Mouse (Mus musculus): ENCODE results near the gene Cep55. TPM values are rescaled to one million over a fixed set of nuclear protein-coding genes. Genes with fewer than 3 reads are reported as not detected.

Cep55 gene
- polyA plus RNA-seq, 1 experiment from 2014 or later = 4.7 TPM

GRCm38 (mm10) chr19:38027389-38027788 lies 27.4 kb upstream of the Cep55 start:
- H3K9me3 ChIP-seq (replicated peaks; ENCODE audit: control insufficient read depth, low read length) = no peaks in the 10 kb centered on the region
- no peak overlapping the region for H3K9ac ChIP-seq (ENCODE audit: low read depth, low read length)
- H3K27ac ChIP-seq (ENCODE audit: low read length) = peak overlapping the region; percentile 67
- 61% methylated on average over 6 of the region's 6 CpGs for WGBS (ENCODE audit: insufficient replicate concordance)
- no peak overlapping the region for H3K4me2 ChIP-seq (ENCODE audit: low read depth, low read length)
- peaks cover 2% of the 10 kb centered on the region; the same call in 1 of the 2 replicates for H3K27me3 ChIP-seq (ENCODE audit: control insufficient read depth, insufficient read depth, low read depth, low read length)
- no peak overlapping the region for H3K4me3 ChIP-seq (ENCODE audit: low read depth, low read length)
- ATAC-seq (ENCODE audit: low read depth) = no peak
- H3K36me3 ChIP-seq (ENCODE audit: control insufficient read depth, insufficient read depth) = no peaks in the 10 kb centered on the region
- peaks cover 9% of the 10 kb centered on the region for H3K4me1 ChIP-seq (ENCODE audit: control insufficient read depth, low read depth, low read length)

GRCm38 (mm10) chr19:38027881-38028521 lies 26.8 kb upstream of the Cep55 start:
- peaks cover 9% of the 10 kb centered on the region for H3K4me1 ChIP-seq (ENCODE audit: control insufficient read depth, low read depth, low read length)
- H3K4me3 ChIP-seq (ENCODE audit: low read depth, low read length) = no peak overlapping the region
- H3K4me2 ChIP-seq (ENCODE audit: low read depth, low read length) = no peak overlapping the region
- peaks cover 2% of the 10 kb centered on the region; the same call in 1 of the 2 replicates for H3K27me3 ChIP-seq (ENCODE audit: control insufficient read depth, insufficient read depth, low read depth, low read length)
- peak; percentile 84 for ATAC-seq (ENCODE audit: low read depth)
- no peaks in the 10 kb centered on the region for H3K9me3 ChIP-seq (replicated peaks; ENCODE audit: control insufficient read depth, low read length)
- 43% methylated on average over 10 of the region's 10 CpGs for WGBS (ENCODE audit: insufficient replicate concordance)
- H3K36me3 ChIP-seq (ENCODE audit: control insufficient read depth, insufficient read depth) = no peaks in the 10 kb centered on the region
- H3K9ac ChIP-seq (ENCODE audit: low read depth, low read length) = no peak overlapping the region
- peak overlapping the region; percentile 78 for H3K27ac ChIP-seq (ENCODE audit: low read length)

- no peak overlapping the region for H3K4me2 ChIP-seq (ENCODE audit: low read depth, low read length)
- peaks cover 9% of the 10 kb centered on the region for H3K4me1 ChIP-seq (ENCODE audit: control insufficient read depth, low read depth, low read length)
- 64% methylated on average over 3 of the region's 3 CpGs for WGBS (ENCODE audit: insufficient replicate concordance)
- no peak overlapping the region for H3K27ac ChIP-seq (ENCODE audit: low read length)
- ATAC-seq (ENCODE audit: low read depth) = no peak
- no peaks in the 10 kb centered on the region for H3K9me3 ChIP-seq (replicated peaks; ENCODE audit: control insufficient read depth, low read length)
- H3K27me3 ChIP-seq (ENCODE audit: control insufficient read depth, insufficient read depth, low read depth, low read length) = peaks cover 2% of the 10 kb centered on the region; the same call in 1 of the 2 replicates
- no peaks in the 10 kb centered on the region for H3K36me3 ChIP-seq (ENCODE audit: control insufficient read depth, insufficient read depth)
- no peak overlapping the region for H3K9ac ChIP-seq (ENCODE audit: low read depth, low read length)
- H3K4me3 ChIP-seq (ENCODE audit: low read depth, low read length) = no peak overlapping the region
These were observed 25.5 kb upstream of the Cep55 start for GRCm38 (mm10) chr19:38029292-38029691.

- Histone ChIP-seq H3K9ac (ENCODE audit: low read depth, low read length) (no peak overlapping the region), H3K4me1 (ENCODE audit: control insufficient read depth, low read depth, low read length) (peaks cover 9% of the 10 kb centered on the region), H3K9me3 (replicated peaks; ENCODE audit: control insufficient read depth, low read length) (no peaks in the 10 kb centered on the region), H3K4me2 (ENCODE audit: low read depth, low read length) (no peak overlapping the region), H3K36me3 (ENCODE audit: control insufficient read depth, insufficient read depth) (no peaks in the 10 kb centered on the region), H3K27me3 (ENCODE audit: control insufficient read depth, insufficient read depth, low read depth, low read length) (peaks cover 2% of the 10 kb centered on the region; the same call in 1 of the 2 replicates), H3K4me3 (ENCODE audit: low read depth, low read length) (no peak overlapping the region), H3K27ac (ENCODE audit: low read length) (no peak overlapping the region)
- 70% methylated on average over 2 of the region's 3 CpGs for WGBS (ENCODE audit: insufficient replicate concordance)
- ATAC-seq (ENCODE audit: low read depth) = no peak
These were observed 24.9 kb upstream of the Cep55 start for GRCm38 (mm10) chr19:38029871-38030270.

GRCm38 (mm10) chr19:38030673-38031137 lies 24.1 kb upstream of the Cep55 start:
- H3K9me3 ChIP-seq (replicated peaks; ENCODE audit: control insufficient read depth, low read length) = no peaks in the 10 kb centered on the region

GRCm38 (mm10) chr19:38031144-38031543 lies 23.7 kb upstream of the Cep55 start:
- Histone ChIP-seq H3K4me2 (ENCODE audit: low read depth, low read length) (no peak overlapping the region), H3K27ac (ENCODE audit: low read length) (no peak overlapping the region), H3K9me3 (replicated peaks; ENCODE audit: control insufficient read depth, low read length) (no peaks in the 10 kb centered on the region), H3K4me3 (ENCODE audit: low read depth, low read length) (no peak overlapping the region), H3K27me3 (ENCODE audit: control insufficient read depth, insufficient read depth, low read depth, low read length) (peaks cover 2% of the 10 kb centered on the region; the same call in 1 of the 2 replicates), H3K9ac (ENCODE audit: low read depth, low read length) (no peak overlapping the region), H3K4me1 (ENCODE audit: control insufficient read depth, low read depth, low read length) (peaks cover 6% of the 10 kb centered on the region), H3K36me3 (ENCODE audit: control insufficient read depth, insufficient read depth) (no peaks in the 10 kb centered on the region)
- 24% methylated on average over 9 of the region's 9 CpGs for WGBS (ENCODE audit: insufficient replicate concordance)
- no peak for ATAC-seq (ENCODE audit: low read depth)

More at GRCm38 (mm10) chr19:38030673-38031137, 24.1 kb upstream of the Cep55 start:
- peaks cover 9% of the 10 kb centered on the region for H3K4me1 ChIP-seq (ENCODE audit: control insufficient read depth, low read depth, low read length)
- H3K27me3 ChIP-seq (ENCODE audit: control insufficient read depth, insufficient read depth, low read depth, low read length) = peaks cover 2% of the 10 kb centered on the region; the same call in 1 of the 2 replicates
- no peaks in the 10 kb centered on the region for H3K36me3 ChIP-seq (ENCODE audit: control insufficient read depth, insufficient read depth)
- peak overlapping the region; percentile 12; the same call in 1 of the 2 replicates for H3K4me2 ChIP-seq (ENCODE audit: low read depth, low read length)
- no peak overlapping the region for H3K4me3 ChIP-seq (ENCODE audit: low read depth, low read length)
- no peak overlapping the region for H3K27ac ChIP-seq (ENCODE audit: low read length)
- ATAC-seq (ENCODE audit: low read depth) = no peak
- no peak overlapping the region for H3K9ac ChIP-seq (ENCODE audit: low read depth, low read length)
- 0% methylated on average over 14 of the region's 23 CpGs for WGBS (ENCODE audit: insufficient replicate concordance)

- Histone ChIP-seq H3K4me1 (ENCODE audit: control insufficient read depth, low read depth, low read length) (peaks cover 3% of the 10 kb centered on the region), H3K4me3 (ENCODE audit: low read depth, low read length) (no peak overlapping the region), H3K9ac (ENCODE audit: low read depth, low read length) (no peak overlapping the region), H3K9me3 (replicated peaks; ENCODE audit: control insufficient read depth, low read length) (no peaks in the 10 kb centered on the region), H3K27ac (ENCODE audit: low read length) (no peak overlapping the region), H3K27me3 (ENCODE audit: control insufficient read depth, insufficient read depth, low read depth, low read length) (peaks cover 2% of the 10 kb centered on the region; the same call in 1 of the 2 replicates), H3K4me2 (ENCODE audit: low read depth, low read length) (no peak overlapping the region), H3K36me3 (ENCODE audit: control insufficient read depth, insufficient read depth) (no peaks in the 10 kb centered on the region)
- 56% methylated on average over 15 of the region's 15 CpGs for WGBS (ENCODE audit: insufficient replicate concordance)
- no peak for ATAC-seq (ENCODE audit: low read depth)
These were observed 21.6 kb upstream of the Cep55 start for GRCm38 (mm10) chr19:38032993-38033734.

GRCm38 (mm10) chr19:38033735-38034057 lies 21.1 kb upstream of the Cep55 start:
- Histone ChIP-seq H3K36me3 (ENCODE audit: control insufficient read depth, insufficient read depth) (no peaks in the 10 kb centered on the region), H3K4me1 (ENCODE audit: control insufficient read depth, low read depth, low read length) (peaks cover 3% of the 10 kb centered on the region), H3K9me3 (replicated peaks; ENCODE audit: control insufficient read depth, low read length) (no peaks in the 10 kb centered on the region), H3K4me2 (ENCODE audit: low read depth, low read length) (no peak overlapping the region), H3K9ac (ENCODE audit: low read depth, low read length) (no peak overlapping the region), H3K27ac (ENCODE audit: low read length) (no peak overlapping the region), H3K4me3 (ENCODE audit: low read depth, low read length) (no peak overlapping the region), H3K27me3 (ENCODE audit: control insufficient read depth, insufficient read depth, low read depth, low read length) (peaks cover 2% of the 10 kb centered on the region; the same call in 1 of the 2 replicates)
- WGBS (ENCODE audit: insufficient replicate concordance) = 15% methylated on average over 2 of the region's 2 CpGs
- ATAC-seq (ENCODE audit: low read depth) = no peak

- WGBS (ENCODE audit: insufficient replicate concordance) = 31% methylated on average over 2 of the region's 2 CpGs
- Histone ChIP-seq H3K4me1 (ENCODE audit: control insufficient read depth, low read depth, low read length) (peaks cover 3% of the 10 kb centered on the region), H3K9me3 (replicated peaks; ENCODE audit: control insufficient read depth, low read length) (no peaks in the 10 kb centered on the region)
These were observed 20.1 kb upstream of the Cep55 start for GRCm38 (mm10) chr19:38034696-38035095.

More at GRCm38 (mm10) chr19:38034696-38035095, 20.1 kb upstream of the Cep55 start:
- Histone ChIP-seq H3K27me3 (ENCODE audit: control insufficient read depth, insufficient read depth, low read depth, low read length) (peaks cover 2% of the 10 kb centered on the region; the same call in 1 of the 2 replicates), H3K27ac (ENCODE audit: low read length) (no peak overlapping the region), H3K9ac (ENCODE audit: low read depth, low read length) (no peak overlapping the region), H3K4me3 (ENCODE audit: low read depth, low read length) (no peak overlapping the region), H3K36me3 (ENCODE audit: control insufficient read depth, insufficient read depth) (no peaks in the 10 kb centered on the region), H3K4me2 (ENCODE audit: low read depth, low read length) (no peak overlapping the region)
- no peak for ATAC-seq (ENCODE audit: low read depth)

Data from liver, embryonic 16.5 days (tissue).